Mouse (Mus musculus) CD4-positive naive resting alpha-beta T cell, adult 57 days (primary cell): ENCODE data around the gene BC053393. TPM values are rescaled to one million over a fixed set of nuclear protein-coding genes. Genes with fewer than 3 reads are reported as not detected.

ENCODE experiments used
- total RNA-seq: library from RNA; stranded (reverse); gene quantifications from one replicate; pipeline ENCODE4 v1.2.4, GENCODE M21; 2023

Gene BC053393
- total RNA-seq, result not detected

GRCm38 (mm10) chr11:46571327-46571726, at the start of gene BC053393:
BC053393 (plus strand) TSS chr11:46571536.

GRCm38 (mm10) chr11:46523912-46524311, 47.4 kb upstream of the BC053393 start, which contains the start of gene Gm12169:
Gm12169 (plus strand) TSS chr11:46524212.

GRCm38 (mm10) chr11:46629211-46629795, 58.0 kb downstream of the BC053393 start, which contains the start of gene Dppa1:
Dppa1 (minus strand) TSS chr11:46629261.

Other genes starting within 250 kb of the BC053393 start
- gene Itk, start 182.0 kb upstream of the BC053393 start, total RNA-seq, result 537 TPM
- 0.44 TPM for gene Fam71b, start 175.0 kb upstream of the BC053393 start, total RNA-seq
- 25.5 TPM for gene Med7, start 134.6 kb upstream of the BC053393 start, total RNA-seq
- gene Havcr2, start 116.6 kb upstream of the BC053393 start, total RNA-seq, result 0.24 TPM
- not detected for gene Gm12169, start 47.3 kb upstream of the BC053393 start, total RNA-seq
- gene Dppa1, start 57.7 kb downstream of the BC053393 start, total RNA-seq, result not detected
- gene Timd2, start 135.5 kb downstream of the BC053393 start, total RNA-seq, result not detected
- 1.2 TPM for gene Havcr1, start 163.5 kb downstream of the BC053393 start, total RNA-seq
- 0.53 TPM for gene Timd4, start 239.3 kb downstream of the BC053393 start, total RNA-seq